ENCODE assay signal across 32 mouse cellular contexts in genomic region chr5:113304527-113304926, GRCm38 (mm10). TPM values are rescaled to one million over a fixed set of nuclear protein-coding genes. Genes with fewer than 3 reads are reported as not detected.
DNase-seq lines count a peak whose midpoint lies in the region; ATAC-seq lines count a peak whose summit lies in the region.
"Had no signal": no experiment of that assay in that cellular context is flagged by ENCODE, and none has a peak within 500 bp of the region (broad histone marks: within the 10 kb centered on the region; RNA-seq: fewer than 3 reads in every experiment).

No protein-coding gene starts in this region.

- H3K4me3 ChIP-seq in forebrain, embryonic 12.5 days (replicated peaks), result no peak overlapping the region
- H3K4me3 ChIP-seq in forebrain, embryonic 16.5 days (replicated peaks; ENCODE audit: low read length), result no peak overlapping the region
- H3K4me3 ChIP-seq: embryonic facial prominence, embryonic 15.5 days; gastrocnemius, adult 2 months; hindbrain, embryonic 13.5 days; kidney, embryonic 15.5 days; limb, embryonic 10.5 days; liver, embryonic 15.5 days; lung, embryonic 15.5 days; megakaryocyte, embryonic 14.5 days; neural tube, embryonic 12.5 days had no signal

- no peaks in the 10 kb centered on the region for H3K9me3 ChIP-seq in forebrain, embryonic 12.5 days
- no peaks in the 10 kb centered on the region for H3K9me3 ChIP-seq in forebrain, embryonic 16.5 days (ENCODE audit: control insufficient read depth, low read length)
- H3K9me3 ChIP-seq: embryonic facial prominence, embryonic 15.5 days; hindbrain, embryonic 13.5 days; kidney, embryonic 15.5 days; limb, embryonic 10.5 days; liver, embryonic 15.5 days; lung, embryonic 15.5 days; megakaryocyte, embryonic 14.5 days; neural tube, embryonic 12.5 days had no signal

- H3K27ac ChIP-seq in forebrain, embryonic 12.5 days, result peak overlapping the region; percentile 9; the same call in 1 of the 2 replicates
- H3K27ac ChIP-seq in forebrain, embryonic 16.5 days (ENCODE audit: low read length), result no peak overlapping the region
- H3K27ac ChIP-seq: embryonic facial prominence, embryonic 15.5 days; gastrocnemius, adult 2 months; kidney, embryonic 15.5 days; limb, embryonic 10.5 days; liver, embryonic 15.5 days; lung, embryonic 15.5 days; neural tube, embryonic 12.5 days had no signal

- 83% methylated on average over 5 of the region's 5 CpGs for WGBS in forebrain, embryonic 12.5 days
- 73% methylated on average over 5 of the region's 5 CpGs for WGBS in forebrain, embryonic 16.5 days

- DNase-seq in layer of hippocampus, adult 9-11 months, result peak; percentile 50
- DNase-seq in layer of hippocampus, postnatal 14 days (ENCODE audit: low spot score in 2 of 2), result no peak
- peak; percentile 73 for DNase-seq in right cerebral cortex, adult 18-20 months
- no peak for DNase-seq in right cerebral cortex, postnatal 4 days
- no peak for DNase-seq in heart, postnatal 4 days
- DNase-seq: adrenal gland, postnatal 14 days; cerebellum, adult 8-10 months; gastrocnemius, adult 2 months; kidney, adult 11 months; kidney, postnatal 4 days; liver; lung, postnatal 36 days; retina, postnatal 1 day; thymus, postnatal 25 days had no signal

- H3K36me3 ChIP-seq in forebrain, embryonic 12.5 days (replicated peaks), result no peaks in the 10 kb centered on the region
- no peaks in the 10 kb centered on the region for H3K36me3 ChIP-seq in forebrain, embryonic 16.5 days (ENCODE audit: control insufficient read depth, insufficient read depth)
- H3K36me3 ChIP-seq: embryonic facial prominence, embryonic 15.5 days; kidney, embryonic 15.5 days; limb, embryonic 10.5 days; liver, embryonic 15.5 days; lung, embryonic 15.5 days; neural tube, embryonic 12.5 days had no signal

- H3K9ac ChIP-seq in forebrain, embryonic 12.5 days, result no peak overlapping the region
- no peak overlapping the region for H3K9ac ChIP-seq in forebrain, embryonic 16.5 days (replicated peaks; ENCODE audit: low read depth, low read length)
- H3K9ac ChIP-seq: embryonic facial prominence, embryonic 15.5 days; hindbrain, embryonic 13.5 days; kidney, embryonic 15.5 days; liver, embryonic 15.5 days; lung, embryonic 15.5 days; neural tube, embryonic 12.5 days had no signal

- H3K27me3 ChIP-seq in forebrain, embryonic 12.5 days, result peaks cover 30% of the 10 kb centered on the region
- no peaks in the 10 kb centered on the region; the same call in 1 of the 2 replicates for H3K27me3 ChIP-seq in forebrain, embryonic 16.5 days (replicated peaks; ENCODE audit: control insufficient read depth, insufficient read depth, low read length)

- peaks cover 44% of the 10 kb centered on the region for H3K4me1 ChIP-seq in forebrain, embryonic 12.5 days
- peaks cover 33% of the 10 kb centered on the region for H3K4me1 ChIP-seq in forebrain, embryonic 16.5 days (replicated peaks; ENCODE audit: control insufficient read depth, insufficient read depth, low read length)
- H3K4me1 ChIP-seq: liver, embryonic 15.5 days; megakaryocyte, embryonic 14.5 days had no signal

- no peak for ATAC-seq in forebrain, embryonic 12.5 days (ENCODE audit: low FRiP score)
- ATAC-seq in forebrain, embryonic 16.5 days, result no peak

- no peak overlapping the region for H3K4me2 ChIP-seq in forebrain, embryonic 12.5 days
- H3K4me2 ChIP-seq in forebrain, embryonic 16.5 days (ENCODE audit: low read length), result no peak overlapping the region
- H3K4me2 ChIP-seq: embryonic facial prominence, embryonic 15.5 days; hindbrain, embryonic 13.5 days; kidney, embryonic 15.5 days; liver, embryonic 15.5 days; lung, embryonic 15.5 days; neural tube, embryonic 12.5 days had no signal

RNA-seq across cellular contexts. Expression of gene Sgsm1, which starts 6.1 kb away (rescaled TPM):
- polyA plus RNA-seq in forebrain, embryonic 12.5 days (2016; fragmentation: Nextera tagmentation; extraction: Ambion mirVana), result 14.3 and 14.8 TPM in 2 replicates
- 15.8 and 19.2 TPM in 2 replicates for polyA plus RNA-seq in forebrain, embryonic 16.5 days (2015; fragmentation: Nextera tagmentation; extraction: Ambion mirVana)
- total RNA-seq in layer of hippocampus, postnatal 14 days (2021), result 10 to 100 TPM; 67.8 to 73.2 TPM
- total RNA-seq in heart, postnatal 4 days (2021), result under 1 TPM; 0.77 to 0.86 TPM

RNA-seq across cellular contexts. Expression of gene Aym1, which starts 52.6 kb away (rescaled TPM):
- polyA plus RNA-seq in forebrain, embryonic 12.5 days (2016; fragmentation: Nextera tagmentation; extraction: Ambion mirVana), result not detected in 2 replicates
- polyA plus RNA-seq in forebrain, embryonic 16.5 days (2015; fragmentation: Nextera tagmentation; extraction: Ambion mirVana), result not detected in 2 replicates
- not detected for total RNA-seq in layer of hippocampus, postnatal 14 days (2021)
- total RNA-seq in heart, postnatal 4 days (2021), result not detected
- total RNA-seq: adrenal gland, postnatal 14 days; common myeloid progenitor, adult 5-6 weeks; gastrocnemius, adult 2 months; gastrocnemius, postnatal 4 days; heart, adult 8-10 months; heart, postnatal 25 days; layer of hippocampus, postnatal 10 days had no signal
- polyA plus RNA-seq: brain, embryonic 14.5 days; embryonic facial prominence, embryonic 15.5 days; heart, embryonic 14.5 days; hindbrain, embryonic 13.5 days; kidney, embryonic 15.5 days; limb, embryonic 10.5 days; liver, embryonic 15.5 days; lung, embryonic 15.5 days; neural tube, embryonic 12.5 days; stomach, embryonic 14.5 days had no signal

Comparison
In these comparisons a context has a peak if more than half of its experiments do, and no peak if none do; other contexts are left out.
1. DNase-seq: peak in layer of hippocampus, adult 9-11 months (single experiment) and right cerebral cortex, adult 18-20 months (single experiment); none in layer of hippocampus, postnatal 14 days (0 of 2), right cerebral cortex, postnatal 4 days (single experiment) and heart, postnatal 4 days (single experiment).
2. RNA of gene Sgsm1, which starts 6.1 kb away (total RNA-seq): 67.8 to 73.2 TPM in layer of hippocampus, postnatal 14 days; 0.77 to 0.86 TPM in heart, postnatal 4 days; every median in the first group is over 10 times any median in the second.